Mouse (Mus musculus) small intestine, adult 2 months (tissue): ENCODE measurements around the gene Add2. TPM values are rescaled to one million over a fixed set of nuclear protein-coding genes. Genes with fewer than 3 reads are reported as not detected.

Source experiments
- H3K27ac ChIP-seq: fragments of 200-500 bp; 2 replicates; pipeline ENCODE4 v1.5.1; 2012; ENCODE audit warnings: low read depth, low read length, control low read depth, inconsistent platforms; ENCODE audit not compliant: insufficient read depth
- H3K27me3 ChIP-seq: fragments of 200-500 bp; 2 replicates; pipeline ENCODE4 v1.6.1; 2012; ENCODE audit warnings: mild to moderate bottlenecking, moderate library complexity, low read length, inconsistent platforms; ENCODE audit not compliant: control insufficient read depth, insufficient read depth
- H3K36me3 ChIP-seq: fragments of 200-500 bp; 2 replicates; pipeline ENCODE4 v1.6.1; 2012; ENCODE audit warnings: mild to moderate bottlenecking, low read length, control low read depth, inconsistent platforms; ENCODE audit not compliant: control insufficient read depth, insufficient read depth
- H3K4me1 ChIP-seq: fragments of 200-500 bp; 2 replicates; pipeline ENCODE4 v1.6.1; 2012; ENCODE audit warnings: low read length, inconsistent platforms, mixed read lengths; ENCODE audit not compliant: control insufficient read depth, insufficient read depth, insufficient read length
- H3K4me3 ChIP-seq: fragments of 200-500 bp; 2 replicates; pipeline ENCODE4 v1.5.1; 2012; ENCODE audit warnings: low read depth, mild to moderate bottlenecking, control low read depth, inconsistent platforms, low read length, moderate library complexity
- CTCF ChIP-seq: fragments of 200-500 bp; IDR thresholded peaks from 2 replicates; pipeline ENCODE4 v1.5.1; 2012; ENCODE audit warnings: low read depth, mild to moderate bottlenecking, control low read depth, inconsistent platforms, low read length, moderate library complexity, mixed read lengths; ENCODE audit not compliant: insufficient replicate concordance, insufficient read length; ENCODE audit errors: extremely low read depth
- POLR2A ChIP-seq: fragments of 200-500 bp; IDR thresholded peaks from 2 replicates; pipeline ENCODE4 v1.6.1; 2012; ENCODE audit warnings: low read depth, mild to moderate bottlenecking, control low read depth, inconsistent platforms, low read length, moderate library complexity
- WGBS: fragments of 180-500 bp; shearing (Covaris S2); methylation state at CpG from one replicate; pipeline ENCODE4 v1.1.7; 2018; 5-methylcytosine and 5-hydroxymethylcytosine counted together
- polyA plus RNA-seq: library from polyadenylated mRNA; depleted of rRNA; stranded (reverse); fragments of >200 nt; gene quantifications from 2 replicates; pipeline ENCODE4 v1.2.3, GENCODE M21; 2012

The Add2 gene
- polyA plus RNA-seq, 1 experiment = 0.30 TPM

- H3K27ac ChIP-seq = no peak overlapping the region
- no peaks in the 10 kb centered on the region for H3K36me3 ChIP-seq
- WGBS = 67% methylated on average over 3 of the region's 3 CpGs
- H3K27me3 ChIP-seq = no peaks in the 10 kb centered on the region
- H3K4me1 ChIP-seq = no peaks in the 10 kb centered on the region
- no peak overlapping the region for H3K4me3 ChIP-seq
- TF ChIP-seq POLR2A (no peak), CTCF (no peak)
These were observed 45.4 kb downstream of the Add2 start for GRCm38 (mm10) chr6:86073882-86074281.

DNA sequence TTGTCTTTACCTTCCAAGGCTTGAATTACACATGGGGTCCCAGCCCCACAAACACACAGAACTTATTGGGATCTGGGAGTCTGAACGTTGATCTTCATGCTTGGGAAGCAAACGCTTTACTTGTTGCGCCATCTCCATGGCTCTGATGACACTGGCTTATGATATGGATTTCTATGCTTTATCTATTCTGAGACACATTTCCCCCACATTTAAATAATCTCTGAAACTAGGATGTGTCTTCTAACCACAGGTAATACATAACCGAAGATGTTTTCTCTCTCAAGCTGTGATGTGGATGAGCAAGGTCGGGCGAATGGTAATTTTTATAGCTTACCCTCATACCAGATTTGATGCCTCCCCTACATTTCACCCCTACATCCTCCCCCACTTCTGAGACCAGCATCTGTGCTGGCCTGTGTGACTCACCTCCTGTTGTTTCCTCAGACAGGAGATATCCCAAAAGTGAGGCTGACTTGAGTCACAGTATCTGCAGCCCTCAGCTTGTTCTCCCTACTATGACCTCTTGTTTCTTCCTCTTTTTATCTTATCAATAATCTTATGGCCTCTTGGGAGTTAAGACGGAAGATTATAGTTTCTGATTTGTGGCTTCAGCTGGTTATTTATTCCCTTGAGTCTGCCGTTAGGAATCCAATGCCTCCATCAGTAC, 46.2 kb downstream of the Add2 start:
- no peak overlapping the region for H3K27ac ChIP-seq
- no peaks in the 10 kb centered on the region for H3K27me3 ChIP-seq
- 70% methylated on average over 8 of the region's 8 CpGs for WGBS
- H3K4me1 ChIP-seq = no peaks in the 10 kb centered on the region
- TF ChIP-seq POLR2A = no peak
- TF ChIP-seq CTCF = no peak
- H3K36me3 ChIP-seq = no peaks in the 10 kb centered on the region
- no peak overlapping the region for H3K4me3 ChIP-seq

- H3K27me3 ChIP-seq = no peaks in the 10 kb centered on the region
- TF ChIP-seq POLR2A = no peak
- TF ChIP-seq CTCF = no peak
- no peaks in the 10 kb centered on the region for H3K4me1 ChIP-seq
- H3K36me3 ChIP-seq = no peaks in the 10 kb centered on the region
- 73% methylated on average over 2 of the region's 2 CpGs for WGBS
- no peak overlapping the region for H3K4me3 ChIP-seq
- no peak overlapping the region for H3K27ac ChIP-seq
These were observed 48.0 kb downstream of the Add2 start for GRCm38 (mm10) chr6:86076525-86076924.

GRCm38 (mm10) chr6:86077880-86078279, 49.4 kb downstream of the Add2 start:
- 46% methylated on average over 5 of the region's 5 CpGs for WGBS

DNA sequence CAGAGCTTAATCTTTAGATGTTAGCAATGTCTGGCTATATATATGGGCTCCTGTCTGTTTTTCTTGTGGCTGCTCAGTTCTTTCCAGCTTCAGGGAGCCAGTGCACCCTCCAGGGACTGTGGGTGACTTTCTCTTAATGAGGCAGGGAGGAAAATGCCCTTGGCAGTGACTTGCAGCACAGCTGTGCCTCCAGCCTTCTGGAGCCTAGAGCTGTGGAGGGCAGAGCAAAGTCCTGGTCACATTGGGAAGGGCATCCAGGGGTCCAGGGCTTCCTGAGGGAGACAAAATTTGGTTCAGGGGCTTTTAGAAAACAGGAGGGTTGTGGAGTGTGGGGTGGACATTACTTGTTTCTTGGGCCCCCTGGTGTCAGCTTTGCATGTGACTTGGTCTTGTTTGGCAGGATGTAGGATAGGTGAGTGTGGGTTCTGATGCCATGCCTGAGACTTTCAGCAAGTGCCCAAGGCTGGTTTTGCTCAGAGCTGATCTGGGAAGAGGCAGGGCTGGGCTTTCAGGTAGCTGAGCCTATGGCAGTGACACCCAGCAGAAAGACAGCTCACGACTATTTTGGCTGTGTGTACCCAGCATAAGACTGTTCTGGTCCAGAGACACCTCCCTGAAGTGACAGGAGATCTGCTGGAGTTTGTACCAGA, 50.0 kb downstream of the Add2 start:
- Histone ChIP-seq H3K27me3 (no peaks in the 10 kb centered on the region), H3K4me1 (no peaks in the 10 kb centered on the region), H3K4me3 (no peak overlapping the region), H3K36me3 (no peaks in the 10 kb centered on the region), H3K27ac (no peak overlapping the region)
- TF ChIP-seq POLR2A = no peak
- no peak for TF ChIP-seq CTCF
- WGBS = 74% methylated on average over 1 of the region's 1 CpGs

More at GRCm38 (mm10) chr6:86077880-86078279, 49.4 kb downstream of the Add2 start:
- H3K27me3 ChIP-seq = no peaks in the 10 kb centered on the region
- no peaks in the 10 kb centered on the region for H3K4me1 ChIP-seq
- H3K36me3 ChIP-seq = no peaks in the 10 kb centered on the region
- TF ChIP-seq POLR2A = no peak
- no peak for TF ChIP-seq CTCF
- H3K27ac ChIP-seq = no peak overlapping the region
- H3K4me3 ChIP-seq = no peak overlapping the region

- TF ChIP-seq POLR2A (no peak), CTCF (no peak)
- no peak overlapping the region for H3K27ac ChIP-seq
- no peaks in the 10 kb centered on the region for H3K36me3 ChIP-seq
- H3K4me1 ChIP-seq = no peaks in the 10 kb centered on the region
- no peak overlapping the region for H3K4me3 ChIP-seq
- no peaks in the 10 kb centered on the region for H3K27me3 ChIP-seq
These were observed 50.8 kb downstream of the Add2 start for GRCm38 (mm10) chr6:86079323-86079722.

DNA sequence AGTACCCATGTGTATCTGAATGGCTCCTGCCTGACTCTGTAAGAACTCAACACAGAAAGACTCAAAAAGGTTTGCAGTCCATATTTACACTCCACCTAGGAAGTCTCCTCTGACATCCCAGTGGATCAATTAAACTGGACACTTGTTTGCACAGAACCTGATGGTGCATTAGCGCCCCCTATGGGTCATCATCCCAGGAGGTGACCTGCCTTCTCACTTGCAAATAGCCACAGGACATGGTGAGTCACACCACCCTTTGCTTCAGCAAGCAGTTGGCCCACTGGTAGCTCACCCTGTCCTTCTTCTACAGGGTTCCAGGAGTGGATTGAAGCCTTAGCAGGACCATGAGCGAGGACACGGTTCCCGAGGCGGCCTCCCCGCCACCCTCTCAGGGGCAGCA, 57.0 kb downstream of the Add2 start:
- 66% methylated on average over 6 of the region's 6 CpGs for WGBS

More for the DNA sequence above, 57.0 kb downstream of the Add2 start:
- Histone ChIP-seq H3K4me3 (no peak overlapping the region), H3K27ac (no peak overlapping the region), H3K27me3 (no peaks in the 10 kb centered on the region), H3K36me3 (no peaks in the 10 kb centered on the region), H3K4me1 (no peaks in the 10 kb centered on the region)
- TF ChIP-seq CTCF = peak; percentile 47; the same call in 1 of the 2 replicates
- no peak for TF ChIP-seq POLR2A
